Mouse (Mus musculus) midbrain, postnatal 0 days (tissue): ENCODE measurements around the gene Prdm16. TPM values are rescaled to one million over a fixed set of nuclear protein-coding genes. Genes with fewer than 3 reads are reported as not detected.

Experiments
- ATAC-seq: fragments of 200-750 bp; cut with Nextera tagmentation; 2 replicates; pipeline ENCODE4 v1.8.0; 2017; ENCODE audit warnings: moderate number of reproducible peaks, mild to moderate bottlenecking, moderate TSS enrichment, moderate library complexity; ENCODE audit not compliant: low FRiP score
- DNase-seq: peaks from one replicate; pipeline ENCODE4 v3.0.0-alpha.2; 2015; ENCODE audit warnings: low spot score
- H3K27ac ChIP-seq: fragments of 300-500 bp; sonication (generic); 2 replicates; pipeline ENCODE4 v1.5.1; 2014; ENCODE audit warnings: low read depth, mild to moderate bottlenecking, low read length, mixed read lengths
- H3K27me3 ChIP-seq: fragments of 300-500 bp; sonication (generic); 2 replicates; pipeline ENCODE4 v1.6.1; 2014; ENCODE audit warnings: low read length, control low read depth, mixed read lengths; ENCODE audit not compliant: insufficient read depth
- H3K36me3 ChIP-seq: fragments of 300-500 bp; sonication (generic); 2 replicates; pipeline ENCODE4 v1.6.1; 2014; ENCODE audit warnings: low read length, control low read depth, mixed read lengths; ENCODE audit not compliant: insufficient read depth
- H3K4me1 ChIP-seq: fragments of 300-500 bp; sonication (generic); 2 replicates; pipeline ENCODE4 v1.6.1; 2014; ENCODE audit warnings: mild to moderate bottlenecking, control low read depth, antibody characterized with exemption, low read length, mixed read lengths; ENCODE audit not compliant: insufficient read depth
- H3K4me2 ChIP-seq: fragments of 300-500 bp; sonication (generic); 2 replicates; pipeline ENCODE4 v1.6.1; 2014; ENCODE audit warnings: low read depth, mild to moderate bottlenecking, low read length, mixed read lengths; ENCODE audit not compliant: poor library complexity, severe bottlenecking
- H3K4me3 ChIP-seq: fragments of 300-500 bp; sonication (generic); 2 replicates; pipeline ENCODE4 v1.5.1; 2014; ENCODE audit warnings: low read depth, mild to moderate bottlenecking, low read length, moderate library complexity
- H3K9ac ChIP-seq: fragments of 300-500 bp; sonication (generic); replicated peaks from 2 replicates; pipeline ENCODE4 v1.6.1; 2014; ENCODE audit warnings: mild to moderate bottlenecking, low read length, moderate library complexity, mixed read lengths; ENCODE audit not compliant: poor library complexity, severe bottlenecking
- H3K9me3 ChIP-seq: fragments of 300-500 bp; sonication (generic); 2 replicates; pipeline ENCODE4 v1.6.1; 2016; ENCODE audit warnings: low read length, control low read depth
- CTCF ChIP-seq: IDR thresholded peaks from 2 replicates; pipeline ENCODE4 v1.5.1; 2016; ENCODE audit warnings: antibody characterized with exemption, mild to moderate bottlenecking
- WGBS: fragments of 180-500 bp; shearing (Covaris S2); extraction: QIAGEN DNeasy Blood & Tissue Kit; methylation state at CpG from one replicate; pipeline ENCODE4 v1.1.7; 2014; 5-methylcytosine and 5-hydroxymethylcytosine counted together
- polyA plus RNA-seq: library from polyadenylated mRNA; unstranded; fragments of >200 nt; fragmentation: Nextera tagmentation; extraction: Ambion mirVana; gene quantifications from 2 replicates; pipeline ENCODE4 v1.2.1, GENCODE M21; 2015
- total RNA-seq: library from RNA; depleted of rRNA; stranded (reverse); fragments of >200 nt; gene quantifications from 2 replicates; pipeline ENCODE4 v1.2.3, GENCODE M21; 2014

Gene Prdm16
- total and polyA plus RNA-seq, 2 experiments from 2014 or later = 9.3 to 10.7 TPM

DNA sequence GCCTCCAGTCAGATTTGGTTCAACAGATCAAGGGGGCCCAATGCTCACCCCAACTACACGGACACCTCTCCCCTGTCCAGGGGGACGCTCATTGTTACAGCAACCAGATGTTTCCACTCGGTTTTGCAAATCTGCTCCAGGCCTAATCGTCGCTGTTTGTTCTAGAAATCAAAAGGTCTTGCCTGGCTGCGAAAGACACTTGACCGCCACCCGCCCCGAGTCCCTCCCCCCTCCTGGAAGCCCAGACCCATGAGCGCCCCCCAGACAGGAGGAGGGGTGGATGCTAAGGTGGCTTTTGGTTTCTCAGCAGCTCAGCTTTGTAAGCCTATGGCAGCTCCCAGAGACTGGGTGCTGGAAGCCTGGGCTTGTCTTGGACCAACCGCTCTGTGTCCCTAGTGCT lies 68.7 kb downstream of the Prdm16 start:
- TF ChIP-seq CTCF = no peak
- no peaks in the 10 kb centered on the region for H3K4me1 ChIP-seq
- H3K9ac ChIP-seq = no peak overlapping the region
- H3K27me3 ChIP-seq = no peaks in the 10 kb centered on the region
- no peak overlapping the region for H3K27ac ChIP-seq
- H3K4me3 ChIP-seq = no peak overlapping the region
- DNase-seq (no peak), ATAC-seq (no peak)
- no peak overlapping the region for H3K4me2 ChIP-seq
- WGBS = 57% methylated on average over 11 of the region's 11 CpGs
- H3K9me3 ChIP-seq = no peaks in the 10 kb centered on the region
- no peaks in the 10 kb centered on the region for H3K36me3 ChIP-seq

GRCm38 (mm10) chr4:154563201-154563600 lies 73.5 kb downstream of the Prdm16 start:
- Histone ChIP-seq H3K4me3 (no peak overlapping the region), H3K4me1 (no peaks in the 10 kb centered on the region), H3K9ac (no peak overlapping the region), H3K36me3 (no peaks in the 10 kb centered on the region), H3K27ac (no peak overlapping the region), H3K4me2 (no peak overlapping the region), H3K9me3 (no peaks in the 10 kb centered on the region), H3K27me3 (0 out of 2 replicates have a peak, but pooled peaks cover 3% of the 10 kb centered on the region)
- TF ChIP-seq CTCF = no peak
- 93% methylated on average over 6 of the region's 6 CpGs for WGBS
- DNase-seq (no peak), ATAC-seq (no peak)

DNA sequence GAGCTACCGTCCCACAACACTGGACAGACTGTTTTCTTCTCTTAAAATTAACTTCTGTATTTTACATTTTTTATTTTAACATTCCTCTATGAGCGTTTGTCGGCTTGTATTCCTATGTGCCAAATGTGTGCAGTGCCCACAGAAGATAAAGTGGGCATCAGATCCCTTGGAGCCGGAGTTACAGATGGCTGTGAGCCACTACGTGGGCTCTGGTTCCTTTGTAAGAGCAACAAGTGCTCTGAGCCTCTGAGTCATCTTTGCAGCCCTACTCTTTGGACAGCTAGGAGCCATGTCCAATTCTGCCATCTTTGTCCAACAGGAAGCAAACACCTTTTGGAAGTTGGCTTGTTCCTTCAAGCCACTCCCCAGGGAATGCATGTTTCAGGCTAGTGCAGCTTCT lies 78.6 kb downstream of the Prdm16 start:
- DNase-seq (no peak), ATAC-seq (no peak)
- Histone ChIP-seq H3K4me1 (peaks cover 5% of the 10 kb centered on the region; the same call in 1 of the 2 replicates), H3K4me3 (no peak overlapping the region), H3K4me2 (no peak overlapping the region), H3K27me3 (0 out of 2 replicates have a peak, but pooled peaks cover 3% of the 10 kb centered on the region), H3K9me3 (no peaks in the 10 kb centered on the region), H3K27ac (no peak overlapping the region), H3K36me3 (no peaks in the 10 kb centered on the region), H3K9ac (no peak overlapping the region)
- no peak for TF ChIP-seq CTCF
- 88% methylated on average over 5 of the region's 5 CpGs for WGBS

GRCm38 (mm10) chr4:154557168-154557567 lies 79.5 kb downstream of the Prdm16 start:
- ATAC-seq = no peak
- Histone ChIP-seq H3K9me3 (no peaks in the 10 kb centered on the region), H3K4me2 (no peak overlapping the region), H3K36me3 (no peaks in the 10 kb centered on the region), H3K27ac (no peak overlapping the region), H3K4me1 (peaks cover 5% of the 10 kb centered on the region; the same call in 1 of the 2 replicates), H3K4me3 (no peak overlapping the region), H3K9ac (no peak overlapping the region), H3K27me3 (0 out of 2 replicates have a peak, but pooled peaks cover 3% of the 10 kb centered on the region)
- DNase-seq = no peak
- WGBS = 82% methylated on average over 11 of the region's 11 CpGs
- no peak for TF ChIP-seq CTCF

DNA sequence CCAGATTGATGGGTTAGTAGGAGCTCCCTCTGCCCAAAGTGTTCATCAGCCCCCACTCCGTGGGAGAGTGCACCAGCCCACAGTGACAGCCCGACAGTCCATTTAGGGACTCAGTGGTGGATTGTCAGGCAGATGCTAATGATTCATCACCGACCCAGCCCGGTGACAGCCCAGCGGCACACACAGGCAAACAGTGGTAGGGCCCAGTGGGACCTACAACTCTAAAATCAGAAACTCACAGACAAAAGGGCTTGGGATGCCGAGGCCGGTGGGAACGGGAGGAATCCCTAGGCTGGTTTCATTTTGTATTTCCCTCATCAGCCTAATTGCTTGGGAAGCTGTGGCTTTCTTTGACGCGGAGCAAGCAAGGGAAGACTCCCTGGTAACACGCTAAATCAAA lies 80.3 kb downstream of the Prdm16 start:
- H3K9ac ChIP-seq = no peak overlapping the region
- peak overlapping the region; percentile 10; the same call in 1 of the 2 replicates for H3K4me2 ChIP-seq
- TF ChIP-seq CTCF = no peak
- no peaks in the 10 kb centered on the region for H3K36me3 ChIP-seq
- H3K9me3 ChIP-seq = no peaks in the 10 kb centered on the region
- H3K4me3 ChIP-seq = no peak overlapping the region
- ATAC-seq (no peak), DNase-seq (peak; percentile 20)
- H3K27me3 ChIP-seq = 0 out of 2 replicates have a peak, but pooled peaks cover 3% of the 10 kb centered on the region
- H3K27ac ChIP-seq = no peak overlapping the region
- 29% methylated on average over 11 of the region's 11 CpGs for WGBS
- peaks cover 5% of the 10 kb centered on the region; the same call in 1 of the 2 replicates for H3K4me1 ChIP-seq

- Histone ChIP-seq H3K27ac (peak overlapping the region; percentile 72), H3K4me2 (peak overlapping the region; percentile 16; the same call in 1 of the 2 replicates), H3K27me3 (no peaks in the 10 kb centered on the region), H3K4me1 (peaks cover 3% of the 10 kb centered on the region; the same call in 1 of the 2 replicates), H3K9me3 (no peaks in the 10 kb centered on the region), H3K36me3 (no peaks in the 10 kb centered on the region), H3K4me3 (no peak overlapping the region), H3K9ac (no peak overlapping the region)
- no peak for TF ChIP-seq CTCF
- 9% methylated on average over 17 of the region's 17 CpGs for WGBS
- 0 out of 2 replicates have a peak, but pooled peaks have one; percentile 34 for ATAC-seq
- peak; percentile 83 for DNase-seq
Observed at GRCm38 (mm10) chr4:154549961-154550393, 86.7 kb downstream of the Prdm16 start.
